Mouse (Mus musculus) thymus, adult 2 months (tissue): ENCODE data around the gene Cdca7.

Source experiments
- CTCF ChIP-seq: fragments of 200-500 bp; IDR thresholded peaks from 2 replicates; pipeline ENCODE4 v1.5.1; 2012; ENCODE audit warnings: mild to moderate bottlenecking, control low read depth, low read length, moderate library complexity, borderline replicate concordance; ENCODE audit not compliant: control insufficient read depth, poor library complexity, insufficient read depth; ENCODE audit errors: extremely low read depth
- POLR2A ChIP-seq: fragments of 200-500 bp; IDR thresholded peaks from 2 replicates; pipeline ENCODE4 v1.6.1; 2012; ENCODE audit warnings: mild to moderate bottlenecking, low read length, control low read depth, moderate library complexity; ENCODE audit not compliant: control insufficient read depth, poor library complexity, insufficient read depth; ENCODE audit errors: extremely low read depth

DNA sequence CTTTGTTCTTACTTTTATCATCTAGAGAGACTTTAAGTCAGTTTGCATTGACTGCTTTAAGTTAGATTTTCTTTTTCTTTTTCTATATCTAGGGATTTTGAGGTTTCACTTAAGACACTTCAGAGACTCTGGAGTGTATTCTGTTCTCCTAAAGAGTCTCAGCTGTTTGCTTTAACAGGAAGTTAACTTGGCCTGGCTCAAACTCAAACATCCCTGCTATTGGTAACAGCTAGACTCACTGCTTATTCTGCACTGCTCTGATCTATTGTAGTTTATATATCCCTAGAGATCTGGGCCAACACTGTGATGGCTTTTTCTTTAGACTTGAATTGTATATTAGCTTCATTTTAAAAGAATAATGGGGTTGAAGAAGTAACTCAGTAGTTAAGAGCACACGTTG, 8.4 kb upstream of the Cdca7 start:
- TF ChIP-seq CTCF: no peak
- no peak for TF ChIP-seq POLR2A
